Mouse (Mus musculus): ENCODE measurements around the gene Haus4.

GRCm38 (mm10) chr14:54574253-54574652 lies 19.8 kb upstream of the Haus4 start:
- TF ChIP-seq CTCF (IDR thresholded peaks at IDR 0.05; ENCODE audit: borderline replicate concordance, control insufficient read depth, extremely low read depth, insufficient read depth, low read length, poor library complexity) (no peak), POLR2A (IDR thresholded peaks at IDR 0.05; ENCODE audit: control insufficient read depth, extremely low read depth, insufficient read depth, low read length, poor library complexity) (no peak)
